Mouse (Mus musculus) embryonic fibroblast, embryonic 13.5 days (primary cell): ENCODE measurements around the gene Zmpste24.

Experiments used
- CTCF ChIP-seq: IDR thresholded peaks from 2 replicates; pipeline ENCODE4 v1.5.1; 2011; ENCODE audit warnings: mild to moderate bottlenecking, control low read depth, low read length, moderate library complexity, borderline replicate concordance; ENCODE audit not compliant: insufficient read depth
- POLR2A ChIP-seq: IDR thresholded peaks from 2 replicates; pipeline ENCODE4 v1.6.1; 2011; ENCODE audit warnings: low read depth, mild to moderate bottlenecking, control low read depth, low read length, moderate library complexity

DNA sequence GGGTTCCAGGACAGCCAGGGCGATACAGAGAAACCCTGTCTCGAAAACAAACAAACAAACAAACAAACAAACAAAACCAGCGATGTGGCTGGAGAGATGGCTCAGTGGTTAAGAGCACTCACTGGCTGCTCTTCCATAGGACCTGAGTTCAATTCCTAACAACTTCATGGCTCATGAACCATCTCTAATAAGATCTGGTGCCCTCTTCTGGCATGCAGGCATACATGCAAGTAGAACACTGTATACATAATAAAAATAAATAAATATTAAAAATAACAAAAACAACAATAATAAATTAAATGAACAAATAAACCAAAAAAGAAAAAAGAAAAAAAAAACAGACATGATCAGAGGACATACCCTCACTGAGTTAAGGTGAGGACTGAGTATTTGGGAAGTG is 68.4 kb downstream of the Zmpste24 start:
- TF ChIP-seq POLR2A (no peak), CTCF (no peak)
